Mouse (Mus musculus) CD4-positive helper T cell, adult 2 months (primary cell): ENCODE measurements around the gene Sez6.

ENCODE experiments used
- DNase-seq: peaks from one replicate; pipeline ENCODE4 v3.0.0-alpha.2; 2012; ENCODE audit warnings: low read depth, missing footprints, low spot score

Gene Sez6

DNA sequence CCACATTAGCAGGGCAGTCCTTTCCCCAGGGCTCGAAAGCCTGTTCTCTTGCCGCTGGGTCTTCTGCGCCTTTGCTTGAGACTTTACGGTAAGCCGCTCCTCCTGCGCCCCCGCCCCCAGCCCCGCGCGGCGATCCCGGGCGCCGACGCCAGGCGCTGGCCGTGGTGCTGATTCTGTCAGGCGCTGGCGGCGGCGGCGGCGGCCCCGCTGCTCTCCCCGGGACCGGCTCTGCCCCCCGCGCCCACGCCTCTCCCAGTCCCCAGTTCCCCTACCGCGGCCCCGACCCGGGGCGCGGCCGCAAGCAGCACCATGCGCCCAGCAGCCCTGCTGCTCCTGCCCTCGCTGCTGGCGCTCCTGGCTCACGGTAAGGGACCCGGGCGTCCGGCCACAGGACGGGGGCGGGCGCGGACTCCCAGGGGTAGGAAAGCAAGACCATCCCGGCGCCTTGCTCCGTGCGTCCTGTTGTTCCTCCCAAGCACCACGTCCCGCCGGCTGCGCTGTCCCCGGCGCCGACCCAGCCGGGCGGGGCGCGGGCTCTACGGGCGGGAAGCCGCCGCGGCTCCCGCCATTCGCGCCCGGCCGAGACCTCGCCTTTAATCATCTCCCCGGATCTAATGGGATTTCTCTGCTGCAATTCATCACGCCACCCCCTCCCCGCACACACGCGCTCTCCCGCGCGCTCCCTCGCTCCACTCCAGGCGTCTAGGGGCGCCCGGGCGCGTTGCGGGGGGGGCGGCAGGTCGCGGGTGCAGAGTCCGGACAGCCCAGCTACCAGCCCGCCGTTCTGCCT, at the start of gene Sez6:
Sez6 (plus strand) TSS at position 50 of the 790 bp plus-strand sequence.
- peak; percentile 72 for DNase-seq

DNA sequence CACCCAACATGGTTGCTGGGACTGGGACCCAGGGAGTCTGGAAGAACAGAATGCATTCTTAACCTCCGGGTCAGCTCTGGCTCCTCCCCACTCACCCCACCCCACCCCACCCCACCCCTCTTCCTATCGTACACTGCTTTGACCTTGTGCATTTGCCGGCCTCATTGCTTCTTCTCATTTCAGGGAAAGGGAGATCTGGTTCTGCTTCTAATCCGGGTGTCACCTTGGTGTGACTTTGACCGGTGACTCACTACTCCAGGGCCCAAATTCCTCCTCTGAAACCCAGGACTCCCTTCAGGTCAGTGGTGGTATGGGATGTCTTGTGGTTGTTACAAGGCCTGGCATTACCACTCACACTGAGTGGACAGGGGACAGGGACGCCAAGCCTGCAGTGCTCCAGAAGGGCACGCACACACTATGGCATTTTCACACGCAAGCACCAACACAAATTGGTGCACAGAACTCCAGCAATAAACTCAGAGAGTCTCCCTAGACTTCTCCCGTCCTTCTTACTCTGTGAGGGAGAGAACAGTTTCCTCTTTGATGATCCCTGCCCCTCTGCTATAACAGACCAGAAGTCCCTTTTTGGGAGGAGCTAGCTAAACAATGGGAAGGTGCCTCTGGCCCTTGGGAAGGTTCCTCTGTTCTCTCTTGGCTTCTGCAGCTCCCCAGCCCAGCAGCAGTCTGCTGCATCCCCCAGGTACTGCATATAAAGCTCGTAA, 45.9 kb upstream of the Sez6 start:
- no peak for DNase-seq

DNA sequence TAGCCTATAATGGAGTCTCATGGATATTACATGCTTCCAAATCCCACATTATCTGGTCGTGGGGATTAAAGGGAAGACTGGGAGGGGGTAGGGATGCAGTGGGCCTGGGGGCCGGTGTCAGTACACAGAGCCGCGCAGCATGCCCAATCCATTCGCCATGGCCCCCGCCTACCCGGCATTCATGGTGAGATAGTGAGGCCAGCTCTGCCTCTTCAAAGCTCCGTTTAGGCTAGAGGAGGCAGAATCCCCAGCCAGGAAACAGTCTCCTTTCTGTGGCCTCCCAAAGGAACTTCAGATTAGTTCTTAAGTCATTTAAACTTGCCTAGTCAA, 45.4 kb upstream of the Sez6 start:
- DNase-seq, result no peak

DNA sequence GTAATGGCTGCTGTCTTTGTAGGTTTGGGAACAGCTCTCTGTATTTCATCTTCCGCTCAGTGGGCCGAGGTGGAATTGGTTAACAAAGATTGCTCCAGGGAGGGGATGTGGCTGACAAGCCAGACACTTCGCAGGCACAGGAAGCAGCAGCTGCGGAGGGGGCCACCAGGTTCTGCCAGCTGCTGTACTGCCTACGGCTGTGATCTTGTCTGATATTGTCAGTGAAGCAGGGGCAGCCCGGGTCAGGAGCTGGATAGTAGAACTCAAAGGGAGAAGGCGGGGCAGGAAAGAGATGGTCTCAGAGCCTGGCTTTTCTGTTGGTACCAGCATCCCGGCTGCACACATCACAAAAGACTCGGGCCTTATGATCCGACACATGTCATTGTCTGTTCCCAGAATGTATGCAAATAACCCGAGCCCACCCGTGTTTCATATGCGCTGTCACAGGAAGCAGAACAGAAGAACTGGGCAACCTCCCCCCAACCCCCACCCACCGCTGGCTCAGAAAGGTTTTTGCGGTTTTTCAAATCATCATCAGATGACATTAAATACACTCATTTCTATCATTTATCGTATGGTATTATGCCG, 43.1 kb upstream of the Sez6 start:
- peak; percentile 85 for DNase-seq

DNA sequence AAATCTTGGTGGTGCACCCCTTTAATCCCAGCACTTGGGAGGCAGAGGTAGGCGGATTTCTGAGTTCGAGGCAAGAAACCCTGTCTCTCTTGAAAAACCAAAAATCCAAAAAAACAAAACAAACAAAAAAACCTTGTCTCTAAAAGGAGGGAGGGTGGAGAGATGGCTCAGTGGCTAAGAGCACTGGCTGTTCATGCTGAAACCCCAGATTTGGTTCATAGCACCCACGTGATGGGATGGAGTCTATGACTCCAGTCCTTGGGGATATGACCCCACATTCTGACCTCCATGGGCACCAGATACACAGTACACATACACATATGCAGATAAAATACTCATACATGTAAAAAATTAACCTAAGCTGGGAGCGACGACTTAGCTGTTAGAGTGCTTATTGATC, 41.8 kb upstream of the Sez6 start:
- no peak for DNase-seq

DNA sequence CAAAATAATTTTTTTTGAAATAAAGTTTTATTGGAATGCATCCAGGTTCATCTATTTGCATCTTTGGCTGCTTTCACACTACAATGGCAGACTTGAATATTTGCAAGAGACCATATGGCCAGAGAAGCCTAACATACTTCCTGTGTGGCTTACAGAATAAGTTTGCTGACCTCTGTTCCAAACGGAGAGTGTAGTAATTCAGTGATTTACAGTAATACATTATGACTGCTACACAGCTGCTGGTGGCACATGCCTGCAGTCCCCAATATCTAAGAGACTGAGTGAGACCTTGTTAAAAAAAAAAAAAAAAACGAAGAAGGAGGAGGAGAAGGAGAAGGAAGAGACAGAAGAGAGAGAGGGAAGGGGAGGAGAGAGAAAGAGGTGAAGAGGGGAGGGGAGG, 41.1 kb upstream of the Sez6 start:
- no peak for DNase-seq

DNA sequence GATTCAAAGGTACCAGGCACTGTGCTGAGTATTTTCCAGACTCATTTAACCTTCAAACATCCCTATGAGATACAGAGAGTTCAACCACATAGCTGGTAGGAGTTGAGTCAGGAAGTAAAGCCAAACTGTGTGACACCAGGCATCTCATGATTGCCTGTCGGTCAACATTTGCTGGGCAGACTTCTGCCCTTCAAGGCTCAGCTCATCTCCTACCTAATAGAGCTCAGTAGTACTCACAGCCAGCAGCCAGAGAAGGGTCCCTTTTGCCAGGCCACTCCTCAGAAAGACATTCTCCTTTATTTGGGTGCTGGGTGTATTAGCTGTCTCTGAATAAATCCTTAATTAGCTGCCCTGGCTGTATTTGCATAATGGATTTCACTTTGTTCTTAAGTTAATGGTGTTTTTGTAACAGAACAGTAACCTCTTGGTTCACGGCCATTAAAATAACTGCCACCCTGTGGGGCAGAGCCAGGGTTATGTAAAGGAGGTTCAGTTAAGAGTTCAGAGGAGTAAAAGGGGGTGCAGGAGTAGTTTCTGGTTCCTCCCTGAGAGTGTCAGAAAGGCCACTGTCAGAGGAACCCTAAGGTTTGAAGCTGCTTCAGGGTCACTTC, 39.8 kb upstream of the Sez6 start:
- no peak for DNase-seq

DNA sequence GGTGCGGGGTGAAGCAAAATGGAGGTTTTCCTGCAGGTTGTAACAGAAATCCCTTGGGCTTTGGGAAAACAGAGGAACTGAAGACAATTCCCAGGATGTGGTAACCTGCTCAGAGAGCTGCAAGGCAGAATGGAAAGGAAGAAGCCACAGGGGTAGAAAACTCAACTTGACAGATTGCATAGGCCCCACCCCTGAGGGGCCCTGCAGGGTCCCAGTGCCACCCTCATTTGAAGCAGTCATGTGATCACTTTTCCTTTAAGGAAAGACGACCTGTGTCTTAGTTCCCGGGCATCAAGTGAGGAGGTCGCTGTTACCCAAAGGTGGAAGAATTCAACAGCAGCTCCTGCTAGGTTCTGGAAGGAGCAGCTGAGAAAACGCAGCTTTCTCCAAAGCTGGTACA, 37.7 kb upstream of the Sez6 start:
- no peak for DNase-seq

DNA sequence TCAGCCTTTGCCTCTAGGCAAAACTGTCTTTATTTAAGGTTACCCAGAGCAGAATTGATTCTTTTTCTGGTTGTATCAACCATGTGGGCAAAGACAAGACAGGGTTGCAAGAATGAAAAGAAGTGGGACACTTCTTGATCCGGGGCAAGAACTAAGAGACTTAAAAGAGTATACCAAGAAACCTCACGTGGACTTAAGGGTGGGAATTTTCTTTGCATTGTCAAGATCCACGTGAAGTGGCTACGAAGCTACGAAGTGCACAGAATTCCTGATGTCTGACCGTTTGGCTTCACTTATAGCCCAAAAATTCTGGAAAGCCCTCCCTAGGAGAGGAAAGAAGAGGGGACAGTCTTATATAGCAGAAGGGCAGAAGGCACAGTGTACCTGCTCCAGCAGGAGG, 37.3 kb upstream of the Sez6 start:
- no peak for DNase-seq

DNA sequence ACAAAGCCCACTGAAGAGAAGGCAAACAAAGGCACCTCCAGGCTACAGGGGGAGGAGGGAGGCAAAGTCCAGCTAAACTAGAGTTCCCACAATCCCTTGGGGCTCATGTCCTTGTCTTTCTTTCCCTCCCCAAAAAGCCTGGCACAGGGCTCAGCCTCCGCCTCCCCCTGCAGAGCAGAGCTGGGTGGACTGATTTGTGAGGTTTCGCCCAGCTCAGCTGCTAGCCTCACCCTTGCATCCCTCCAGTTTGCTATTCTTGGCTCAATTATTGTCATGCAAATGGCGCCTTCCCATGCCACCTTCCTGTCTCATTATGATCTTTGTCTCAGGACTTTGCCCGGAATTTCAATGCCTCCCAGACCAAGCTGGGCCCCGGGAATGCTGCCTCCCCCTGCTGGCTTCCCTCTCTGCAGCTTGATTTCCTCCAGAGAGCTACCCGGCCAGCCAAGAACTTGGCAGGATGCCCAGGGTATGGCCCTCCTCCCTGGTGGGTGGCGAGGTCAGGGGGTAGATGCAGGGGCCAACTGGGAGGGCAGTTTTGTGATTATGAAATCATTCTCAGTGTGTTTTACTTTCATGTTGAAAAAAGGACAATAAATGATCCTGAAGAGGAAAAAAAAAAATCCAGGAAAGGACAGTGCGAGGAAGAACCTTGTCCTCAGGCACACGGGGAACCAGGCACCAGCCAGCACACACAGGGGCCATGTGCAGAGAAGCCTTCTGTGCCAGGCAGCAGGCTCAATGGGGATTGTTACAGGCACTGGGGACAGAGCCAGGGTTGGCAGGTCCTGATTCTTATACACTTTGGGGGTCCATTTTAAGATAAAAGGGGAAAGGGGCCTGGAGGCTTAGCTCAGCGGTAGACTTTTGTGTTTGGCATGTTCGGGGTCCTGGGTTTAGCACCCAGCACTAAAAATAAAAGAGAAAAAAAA, 36.5 kb upstream of the Sez6 start, which contains the start of gene Pipox:
Pipox (minus strand) TSS at position 310 of the 932 bp plus-strand sequence.
- no peak for DNase-seq

DNA sequence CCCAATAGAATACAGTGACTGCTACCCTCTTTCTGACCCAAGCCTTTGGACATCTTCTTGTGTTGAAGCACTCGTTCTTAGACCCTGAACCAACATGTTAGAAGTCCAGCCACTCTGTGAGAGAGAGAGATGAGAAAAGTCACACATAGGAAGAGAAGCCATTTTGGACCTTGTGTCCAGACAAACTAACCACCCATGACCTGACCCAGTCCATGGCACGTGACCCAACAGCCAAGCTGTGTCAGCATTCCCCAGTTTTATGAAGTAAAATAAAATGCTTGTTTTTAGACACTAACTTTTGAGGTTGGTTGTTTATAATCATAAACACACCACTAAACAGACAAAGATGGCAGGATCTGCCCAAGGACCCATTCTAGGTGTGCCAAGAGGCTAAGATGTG, 35.6 kb upstream of the Sez6 start:
- DNase-seq, result no peak

DNA sequence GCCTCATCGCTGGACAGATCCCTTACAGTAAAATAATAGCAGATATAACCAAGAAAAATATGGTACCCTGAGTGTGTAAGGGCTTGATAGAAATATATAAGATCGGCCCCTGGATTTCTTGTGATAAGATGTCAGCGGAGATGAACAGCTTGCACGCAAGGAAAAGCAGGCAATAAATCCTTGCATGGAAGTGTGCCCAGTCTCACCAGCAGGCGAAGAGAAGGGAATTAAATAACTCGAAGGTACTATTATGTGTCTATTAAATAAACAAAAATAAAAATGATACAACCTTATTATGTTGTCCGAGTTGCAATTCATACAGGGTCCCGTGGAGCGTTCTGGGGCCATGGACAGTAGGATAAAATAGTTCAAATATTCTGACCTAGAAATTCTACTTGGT, 34.6 kb upstream of the Sez6 start:
- no peak for DNase-seq

DNA sequence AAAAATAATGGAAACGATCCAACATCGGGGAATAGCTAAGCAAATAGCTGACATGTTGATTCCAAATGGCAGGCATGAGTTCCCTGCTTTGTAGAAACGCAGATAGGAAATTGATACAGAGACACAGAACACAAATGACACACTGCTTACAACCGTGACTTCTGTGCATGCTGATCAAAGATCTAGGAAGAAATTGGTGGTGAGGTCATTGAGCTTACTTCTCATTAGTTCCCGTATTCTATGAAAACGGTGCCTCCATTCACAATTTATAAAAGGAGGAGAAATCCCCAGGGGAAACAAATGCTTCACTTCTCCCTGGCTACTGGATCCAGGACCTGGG, 34.1 kb upstream of the Sez6 start:
- DNase-seq, result no peak

DNA sequence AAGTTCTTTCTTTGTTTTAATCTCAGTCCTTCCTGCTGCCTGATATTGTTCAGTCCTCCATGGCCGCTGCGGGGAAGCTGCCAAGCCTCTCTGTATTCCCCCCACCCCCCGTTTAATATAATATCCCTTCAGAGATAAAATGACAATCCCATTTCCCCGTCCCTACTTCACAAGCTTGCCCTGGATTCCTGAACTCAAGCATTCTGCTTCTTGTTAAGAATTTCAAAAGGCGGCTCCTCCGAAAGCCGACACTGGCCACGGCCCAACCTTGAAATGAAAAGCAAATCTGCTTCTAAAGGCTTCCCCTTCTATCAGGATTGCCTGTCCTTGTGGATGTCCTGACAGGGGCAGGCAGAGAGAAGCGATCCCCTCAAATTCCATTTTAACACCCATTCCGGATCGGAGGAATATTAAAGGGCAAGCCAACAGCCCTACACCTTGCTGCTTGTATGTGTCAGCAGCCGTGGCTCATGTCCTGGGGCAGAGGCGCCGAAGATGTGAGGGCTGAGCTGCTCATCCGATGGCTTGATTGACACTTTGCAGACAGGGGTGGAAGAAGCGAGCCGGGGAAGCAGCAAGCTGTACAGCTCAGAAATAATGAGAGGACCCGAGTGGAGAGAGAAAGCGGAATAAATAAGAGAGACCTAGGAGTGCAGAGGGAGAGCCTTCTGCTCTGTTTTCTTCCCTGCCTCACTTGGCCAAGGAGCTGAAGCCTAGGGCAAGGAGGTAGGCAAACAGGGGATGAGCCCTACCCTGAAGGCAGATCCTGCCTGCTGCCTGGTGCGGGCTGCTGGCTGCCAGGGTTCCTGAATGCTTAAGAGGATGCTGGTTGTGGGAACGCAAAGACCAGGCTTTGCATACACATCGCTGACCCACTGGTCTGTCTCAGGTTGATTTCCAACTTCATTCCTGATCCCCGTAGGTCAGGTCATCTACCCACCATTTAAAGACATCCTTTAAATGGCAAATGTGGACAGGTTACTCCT, 33.5 kb upstream of the Sez6 start:
- no peak for DNase-seq

DNA sequence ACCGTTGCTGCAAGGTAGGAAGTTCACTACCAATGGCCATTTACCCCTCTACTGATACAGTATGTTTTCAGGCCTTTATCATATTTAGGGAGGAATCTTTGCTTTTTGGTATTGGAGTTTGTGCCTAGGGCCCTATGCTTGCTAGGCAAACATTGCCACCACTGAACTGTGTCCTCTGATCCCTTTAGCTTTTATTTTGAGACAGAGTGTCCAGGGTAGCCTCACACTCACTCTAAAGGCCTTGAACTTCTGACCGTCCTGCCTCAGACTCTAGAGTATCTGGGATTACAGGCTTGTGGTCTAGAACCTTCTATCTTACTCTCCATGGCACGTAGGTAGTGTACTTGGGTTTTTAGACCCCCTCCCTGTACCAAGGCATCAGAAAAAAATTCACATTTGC, 30.4 kb upstream of the Sez6 start:
- DNase-seq, result no peak

DNA sequence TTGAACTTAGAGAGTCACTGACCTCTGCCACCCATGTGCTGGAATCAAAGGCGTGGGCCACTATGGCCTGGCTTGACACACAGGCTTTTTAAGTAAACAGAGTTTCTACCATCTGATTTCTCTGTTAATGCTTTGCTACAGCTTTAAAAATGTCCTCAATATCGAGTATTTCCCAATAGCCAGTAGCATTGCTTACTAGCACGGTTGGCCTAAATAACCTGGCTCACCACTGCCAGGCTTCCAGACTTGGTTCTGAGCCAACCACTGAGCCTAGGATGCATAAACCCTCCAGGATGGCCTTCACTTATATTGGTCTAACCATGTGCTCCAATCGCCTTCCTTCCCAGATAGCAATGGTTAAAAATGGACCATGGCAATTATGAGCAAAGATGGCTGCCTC, 29.9 kb upstream of the Sez6 start:
- DNase-seq, result no peak

DNA sequence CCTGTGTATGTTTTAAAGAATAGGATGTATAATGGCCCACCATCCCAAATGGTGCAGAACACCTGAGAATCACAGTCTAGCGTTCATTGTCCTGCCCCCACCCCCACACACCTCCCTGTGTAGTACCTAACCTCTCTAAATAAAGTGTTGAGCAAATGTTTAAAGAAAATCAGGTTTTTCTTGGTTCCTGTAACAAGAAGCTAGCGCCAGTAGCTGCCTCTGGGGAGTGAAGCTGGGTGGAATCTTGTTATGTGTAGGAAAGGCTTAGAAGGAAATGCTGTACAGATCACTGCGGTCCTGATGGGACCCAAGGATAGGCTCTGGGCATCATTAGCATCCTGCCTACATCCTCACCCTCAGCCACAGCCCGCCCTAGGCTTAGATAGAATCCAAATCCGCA, 29.2 kb upstream of the Sez6 start:
- DNase-seq, result no peak

DNA sequence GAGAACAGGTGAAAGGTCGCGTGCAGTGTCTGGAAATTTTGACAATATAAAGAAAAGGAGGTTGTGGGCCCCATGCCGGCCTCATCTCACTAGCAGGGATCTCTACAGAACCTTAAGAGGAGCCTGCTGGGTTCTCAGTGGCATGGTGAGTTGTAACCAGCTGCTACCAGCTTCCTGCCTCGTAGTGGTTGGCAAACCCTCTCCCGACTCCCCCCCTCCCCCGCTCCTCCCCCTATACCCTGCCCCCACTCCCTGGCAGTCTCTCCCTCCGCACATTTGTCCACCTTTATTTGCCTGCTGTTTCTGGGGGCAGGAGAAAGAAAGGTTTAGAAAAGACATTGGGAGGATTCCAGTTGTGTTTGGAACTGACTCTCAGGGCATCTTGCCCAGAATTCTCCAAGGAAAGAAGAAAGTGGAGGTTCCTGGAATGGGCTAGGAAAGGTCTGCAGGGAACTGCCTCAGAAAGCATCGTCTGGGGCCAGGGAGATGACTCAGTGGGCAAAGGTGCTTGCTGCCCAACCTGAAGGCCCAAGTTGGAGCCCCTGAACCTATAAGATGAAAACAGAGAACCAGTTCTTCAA, 28.7 kb upstream of the Sez6 start:
- DNase-seq, result no peak

DNA sequence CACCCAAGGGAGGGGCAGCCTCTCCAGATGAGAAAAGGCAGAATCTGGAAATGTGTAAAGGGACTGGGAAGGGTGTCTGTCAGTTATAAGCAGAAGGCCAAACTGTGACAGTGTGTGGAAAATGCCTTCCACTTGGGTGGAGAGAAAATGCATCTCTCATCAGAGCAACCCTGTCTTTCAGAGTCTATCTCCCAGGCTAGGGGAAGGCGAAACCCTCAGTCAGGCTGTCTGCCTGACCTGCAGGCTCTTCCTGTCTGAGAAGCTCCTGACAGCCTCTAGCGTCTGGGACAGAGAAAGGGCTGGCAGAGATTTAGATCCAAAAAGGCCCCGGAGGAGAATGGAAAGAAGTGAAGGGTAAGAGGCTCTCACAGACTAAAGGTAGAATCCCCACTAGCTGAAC, 26.8 kb upstream of the Sez6 start:
- no peak for DNase-seq

DNA sequence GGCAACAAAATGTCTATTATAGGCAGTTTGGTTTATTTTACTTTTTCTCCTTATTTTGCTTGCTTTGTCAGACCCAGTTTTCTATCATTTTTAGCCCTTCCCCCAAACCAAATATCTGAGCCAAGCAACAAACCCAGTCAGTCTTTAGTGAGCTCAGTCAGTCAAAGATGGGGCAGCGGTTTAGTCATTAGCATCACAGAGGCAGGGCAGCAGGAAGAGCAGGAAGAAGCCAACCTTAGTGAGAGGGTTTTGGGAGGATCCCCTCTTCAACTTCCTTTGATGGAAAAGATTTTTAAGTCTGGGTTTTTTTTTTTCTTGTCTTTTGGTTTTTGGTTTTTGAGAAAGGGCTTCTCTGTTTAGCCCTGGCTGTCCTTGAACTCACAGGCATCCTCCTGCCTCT, 25.9 kb upstream of the Sez6 start:
- DNase-seq, result no peak
